Mouse (Mus musculus) right cerebral cortex, adult 18-20 months (tissue): ENCODE measurements at regions not wholly inside any gene's neighbourhood (a gene's known extent, or its start where the extent isn't known, plus 50 kb on each side); places are given as distances from the start of the nearest gene placed in this dataset.

Experiments
- DNase-seq: peaks from one replicate; pipeline ENCODE4 v3.0.0; 2022; ENCODE audit warnings: mixed read lengths

- DNase-seq: no peak
Measured at GRCm38 (mm10) chr17:89592826-89593225, 317.4 kb downstream of the Gm10184 start.

DNA sequence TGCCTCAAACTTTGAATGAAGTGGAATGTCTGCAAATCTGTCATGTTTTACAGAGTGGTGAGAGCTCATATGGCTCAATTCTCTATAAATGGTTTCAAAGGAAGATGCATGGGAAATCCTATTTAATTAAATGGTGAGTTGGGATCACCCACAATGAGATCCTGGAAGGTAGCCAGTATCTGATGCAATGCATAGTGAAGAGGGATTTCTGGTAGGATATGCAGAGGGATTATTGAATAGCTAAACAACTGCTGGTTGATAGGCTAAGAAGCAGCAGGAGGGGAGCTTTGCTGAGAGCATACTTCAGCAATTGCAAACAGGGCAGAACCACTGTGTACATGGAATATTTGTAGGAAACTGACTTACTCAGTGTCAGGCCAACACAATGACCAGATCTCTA is 350.7 kb downstream of the Gm10184 start:
- no peak for DNase-seq

GRCm38 (mm10) chr17:89554754-89555153 is 354.3 kb upstream of the Fshr start:
- peak; percentile 44 for DNase-seq

GRCm38 (mm10) chr17:89553597-89553996 is 353.1 kb upstream of the Fshr start:
- DNase-seq: no peak

- DNase-seq: no peak
Measured at GRCm38 (mm10) chr17:89550758-89551157, 350.3 kb upstream of the Fshr start.

DNA sequence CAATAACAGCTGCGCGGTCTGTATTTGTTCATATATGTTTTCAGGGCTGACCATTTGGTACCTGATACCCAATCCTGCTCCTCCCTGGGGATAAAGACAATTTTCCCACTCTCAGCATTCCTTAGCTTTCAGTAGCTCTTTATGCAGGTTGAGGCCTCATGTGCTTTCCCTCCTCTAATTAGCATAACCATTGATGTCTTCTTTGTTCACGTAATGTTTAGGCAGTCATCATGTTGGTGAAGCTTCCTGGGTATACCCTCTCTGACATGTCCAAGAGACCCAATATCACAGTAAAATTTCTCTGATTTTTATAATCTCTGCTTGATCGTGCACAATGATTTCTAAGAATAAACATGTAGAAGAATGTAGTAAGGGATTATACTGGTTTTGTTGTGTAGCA is 321.4 kb upstream of the Fshr start:
- no peak for DNase-seq

DNA sequence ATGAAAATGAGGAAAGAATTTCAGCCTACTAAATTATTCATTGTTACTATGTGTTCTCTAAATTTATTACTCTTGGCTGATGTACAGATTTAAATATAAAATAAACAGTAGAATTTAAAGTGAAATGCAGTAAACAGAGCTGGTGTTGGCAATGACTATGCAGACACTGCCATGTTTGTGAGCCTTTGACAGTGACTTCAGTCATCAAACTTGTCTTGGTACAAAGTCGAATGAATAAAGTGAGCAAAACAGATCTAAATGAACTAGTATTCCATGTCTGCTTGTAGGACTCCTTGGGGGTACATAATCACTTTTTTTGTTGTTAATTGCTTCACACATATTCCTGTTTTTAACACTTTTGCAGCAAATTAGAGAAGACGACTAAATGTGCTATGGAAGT is 318.9 kb upstream of the Fshr start:
- no peak for DNase-seq

GRCm38 (mm10) chr17:89505288-89505687 is 304.8 kb upstream of the Fshr start:
- DNase-seq: peak; percentile 11

DNA sequence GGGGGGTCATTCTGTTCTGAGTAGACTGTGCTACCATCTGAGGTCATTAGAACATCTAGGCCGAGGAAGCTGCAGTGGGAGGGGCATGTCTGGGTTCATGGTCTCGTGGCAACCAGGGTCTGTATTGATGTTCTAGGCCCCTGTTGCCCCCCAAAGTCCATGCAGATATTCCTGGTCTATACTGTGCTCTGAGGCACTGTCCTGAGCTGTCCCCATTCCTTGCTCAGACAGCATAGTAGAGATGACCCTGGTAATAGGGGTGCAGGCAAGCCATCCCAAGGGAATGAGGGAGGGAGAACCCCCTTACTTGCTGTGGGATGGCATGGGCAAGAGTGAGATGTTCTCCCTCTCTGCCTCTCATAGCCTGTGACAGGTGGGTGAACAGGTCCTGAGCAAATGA is 293.1 kb upstream of the Fshr start:
- DNase-seq: no peak

GRCm38 (mm10) chr17:89466486-89466885 is 266.0 kb upstream of the Fshr start:
- DNase-seq: no peak

GRCm38 (mm10) chr17:89465883-89466282 is 265.4 kb upstream of the Fshr start:
- DNase-seq: no peak

DNA sequence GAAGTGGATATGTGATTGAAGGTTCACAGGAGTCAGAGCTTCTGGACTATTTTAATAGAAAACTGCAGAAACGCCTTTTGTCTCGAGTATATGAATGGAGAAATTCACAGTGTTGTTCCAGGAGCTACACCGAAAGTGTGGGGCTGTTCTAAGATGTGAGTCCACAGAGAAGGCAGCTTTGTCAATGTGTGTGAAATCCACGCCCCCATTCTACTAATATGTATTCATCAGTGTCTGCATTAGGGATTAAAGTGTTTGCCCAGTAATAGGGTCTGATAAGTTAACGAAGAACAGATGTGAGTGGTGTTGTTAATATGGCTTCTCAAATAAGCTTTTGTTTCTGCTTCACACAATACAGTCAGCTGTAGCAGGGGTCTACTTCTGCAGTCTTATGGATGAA is 260.0 kb upstream of the Fshr start:
- no peak for DNase-seq

DNA sequence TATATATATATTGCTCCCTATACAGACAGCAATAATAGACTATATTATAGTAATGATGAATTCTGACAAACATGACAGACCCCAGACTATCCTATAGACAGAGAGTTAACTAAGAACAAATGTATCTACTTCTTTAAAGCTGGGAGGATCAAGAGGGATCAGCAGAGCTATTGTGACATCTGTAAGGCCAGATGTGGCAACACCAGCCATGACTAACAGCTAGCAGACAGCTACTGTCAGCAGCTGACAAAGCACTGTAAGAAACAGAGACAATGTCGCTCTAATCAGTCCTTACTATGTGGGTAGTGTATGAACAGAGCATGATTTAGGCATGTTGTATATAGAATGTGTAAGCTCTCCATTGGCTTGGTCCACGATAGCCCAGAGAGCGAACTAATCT is 253.8 kb upstream of the Fshr start:
- no peak for DNase-seq

DNA sequence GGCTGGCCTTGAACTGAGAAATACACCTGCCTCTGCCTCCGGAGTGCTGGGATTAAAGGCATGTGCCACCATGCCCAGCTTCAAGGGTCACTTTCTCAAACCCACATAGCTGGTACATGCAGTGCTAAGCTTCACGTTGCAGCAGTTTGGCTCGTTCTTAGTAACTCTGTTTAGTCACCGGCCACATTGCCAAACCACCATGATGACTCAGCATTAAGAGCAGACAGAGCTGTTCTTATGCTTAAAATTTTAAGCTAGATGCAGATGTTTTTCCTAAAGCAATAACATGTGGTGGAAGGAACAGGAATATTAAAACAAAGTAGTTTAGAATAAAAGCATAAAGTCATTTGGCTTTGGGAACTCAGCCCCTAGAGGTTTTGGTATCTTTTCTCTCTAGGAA is 250.2 kb upstream of the Fshr start:
- peak; percentile 8 for DNase-seq

GRCm38 (mm10) chr17:89449391-89449790 is 248.9 kb upstream of the Fshr start:
- no peak for DNase-seq

DNA sequence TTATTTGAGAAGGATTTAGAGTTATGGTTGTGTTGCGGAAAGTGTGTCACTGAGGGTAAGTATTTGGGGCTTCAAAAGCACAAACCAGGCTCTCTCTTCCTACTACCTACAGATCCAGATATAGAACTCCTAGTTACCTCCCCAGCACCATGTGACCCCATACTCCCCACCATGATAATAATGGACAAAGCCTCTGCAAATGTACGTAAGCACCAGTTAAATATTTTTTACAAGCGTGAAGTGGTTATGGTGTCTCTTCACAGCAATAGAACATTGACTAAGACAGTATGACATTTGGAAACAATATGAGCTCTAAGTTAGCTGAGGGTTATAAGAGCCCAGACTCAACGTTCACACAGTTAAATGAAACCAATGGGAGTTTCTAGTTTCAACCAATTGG is 233.8 kb upstream of the Fshr start:
- DNase-seq: no peak

- peak; percentile 3 for DNase-seq
Measured at GRCm38 (mm10) chr17:89410026-89410425, 209.6 kb upstream of the Fshr start.

GRCm38 (mm10) chr17:89405589-89405988 is 205.1 kb upstream of the Fshr start:
- DNase-seq: no peak

GRCm38 (mm10) chr17:89357241-89357640 is 156.8 kb upstream of the Fshr start:
- DNase-seq: no peak

DNA sequence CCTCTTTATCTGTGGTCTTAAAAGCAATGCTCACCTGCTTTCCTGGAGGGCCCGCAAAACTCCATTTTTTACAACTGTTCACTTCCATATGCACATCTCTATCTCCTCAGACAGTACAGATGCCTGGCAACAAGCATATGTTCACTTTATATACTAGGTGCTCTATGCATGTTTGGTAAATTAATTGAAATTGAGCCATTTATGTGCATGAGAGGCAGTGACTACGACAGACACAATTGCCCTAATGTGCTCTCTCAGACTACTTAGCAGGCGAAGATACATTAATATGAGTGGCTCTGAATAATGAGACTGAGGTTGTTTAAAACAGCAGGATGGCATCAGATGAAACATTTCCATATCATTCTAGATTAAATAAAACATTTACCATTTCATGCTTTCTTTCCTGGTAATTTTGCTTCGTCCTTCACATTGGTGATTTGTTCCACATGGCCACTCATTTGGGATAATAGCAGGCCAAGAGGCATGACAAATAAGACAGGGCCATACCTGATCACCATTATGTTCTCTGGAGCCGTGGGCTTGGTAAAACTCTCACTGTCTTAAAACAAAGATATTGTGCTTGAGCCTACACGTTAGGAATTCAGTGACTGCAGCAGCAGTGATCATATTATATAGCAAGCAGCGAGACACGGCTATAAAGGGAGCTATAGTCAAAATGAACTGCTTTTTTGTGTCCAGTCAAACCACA is 140.2 kb upstream of the Fshr start:
- no peak for DNase-seq

GRCm38 (mm10) chr17:89319602-89320288 is 119.3 kb upstream of the Fshr start:
- DNase-seq: no peak

- no peak for DNase-seq
Measured at GRCm38 (mm10) chr17:89318356-89318755, 117.9 kb upstream of the Fshr start.

GRCm38 (mm10) chr17:89311133-89311532 is 110.7 kb upstream of the Fshr start:
- DNase-seq: no peak

- DNase-seq: no peak
Measured at GRCm38 (mm10) chr17:89301325-89301724, 100.8 kb upstream of the Fshr start.
